ENCODE assay signal across 21 mouse cellular contexts in genomic region chr14:30874095-30874700, GRCm38 (mm10). TPM values are rescaled to one million over a fixed set of nuclear protein-coding genes. Genes with fewer than 3 reads are reported as not detected.
DNase-seq lines count a peak whose midpoint lies in the region; ATAC-seq and TF ChIP-seq lines count a peak whose summit lies in the region.
"Had no signal": no experiment of that assay in that cellular context is flagged by ENCODE, and none has a peak within 500 bp of the region (broad histone marks: within the 10 kb centered on the region; RNA-seq: fewer than 3 reads in every experiment).

No protein-coding gene starts in this region.

- no peaks in the 10 kb centered on the region for H3K9me3 ChIP-seq in embryonic facial prominence, embryonic 13.5 days
- H3K9me3 ChIP-seq in embryonic facial prominence, embryonic 10.5 days, result no peaks in the 10 kb centered on the region
- no peaks in the 10 kb centered on the region for H3K9me3 ChIP-seq in kidney, embryonic 14.5 days (ENCODE audit: control insufficient read depth, low read length)
- no peaks in the 10 kb centered on the region for H3K9me3 ChIP-seq in midbrain, embryonic 14.5 days (ENCODE audit: control insufficient read depth, low read length)
- no peaks in the 10 kb centered on the region for H3K9me3 ChIP-seq in midbrain, postnatal 0 days (ENCODE audit: low read length)
- no peaks in the 10 kb centered on the region for H3K9me3 ChIP-seq in stomach, embryonic 16.5 days (replicated peaks; ENCODE audit: control insufficient read depth, low read length)
- H3K9me3 ChIP-seq: heart, embryonic 15.5 days; hindbrain, embryonic 13.5 days; intestine, embryonic 15.5 days had no signal

- peak; percentile 2; the same call in 1 of the 2 replicates for ATAC-seq in embryonic facial prominence, embryonic 13.5 days (ENCODE audit: insufficient number of reproducible peaks, insufficient read depth, low FRiP score, low TSS enrichment, low read depth)
- no peak for ATAC-seq in kidney, embryonic 14.5 days (ENCODE audit: low FRiP score, low TSS enrichment)
- no peak for ATAC-seq in midbrain, embryonic 14.5 days (ENCODE audit: low FRiP score, low TSS enrichment)
- no peak for ATAC-seq in midbrain, postnatal 0 days (ENCODE audit: low FRiP score)
- no peak for ATAC-seq in stomach, embryonic 16.5 days (ENCODE audit: insufficient read depth, low FRiP score)
- ATAC-seq: forebrain, embryonic 16.5 days had no signal

- no peak overlapping the region for H3K9ac ChIP-seq in embryonic facial prominence, embryonic 13.5 days
- H3K9ac ChIP-seq in kidney, embryonic 14.5 days (ENCODE audit: low read depth, low read length), result 0 out of 2 replicates have a peak overlapping the region, but pooled peaks have one; percentile 7
- H3K9ac ChIP-seq in midbrain, embryonic 14.5 days (replicated peaks; ENCODE audit: low read length), result no peak overlapping the region
- no peak overlapping the region for H3K9ac ChIP-seq in midbrain, postnatal 0 days (replicated peaks; ENCODE audit: low read length, poor library complexity, severe bottlenecking)
- H3K9ac ChIP-seq in stomach, embryonic 16.5 days (ENCODE audit: low read length), result peak overlapping the region; percentile 13; the same call in 1 of the 2 replicates
- H3K9ac ChIP-seq: heart, embryonic 15.5 days; hindbrain, embryonic 13.5 days; intestine, embryonic 15.5 days; liver, embryonic 14.5 days had no signal

- H3K27me3 ChIP-seq in embryonic facial prominence, embryonic 13.5 days, result no peaks in the 10 kb centered on the region
- H3K27me3 ChIP-seq in embryonic facial prominence, embryonic 10.5 days (replicated peaks; ENCODE audit: low read depth, poor library complexity, severe bottlenecking), result no peaks in the 10 kb centered on the region
- H3K27me3 ChIP-seq in kidney, embryonic 14.5 days (ENCODE audit: control insufficient read depth, insufficient read depth, low read length), result no peaks in the 10 kb centered on the region
- no peaks in the 10 kb centered on the region for H3K27me3 ChIP-seq in midbrain, embryonic 14.5 days (ENCODE audit: control insufficient read depth, insufficient read depth, low read length)
- H3K27me3 ChIP-seq in midbrain, postnatal 0 days (ENCODE audit: insufficient read depth, low read length), result no peaks in the 10 kb centered on the region
- H3K27me3 ChIP-seq in stomach, embryonic 16.5 days (ENCODE audit: control insufficient read depth, insufficient read depth, low read length), result no peaks in the 10 kb centered on the region
- H3K27me3 ChIP-seq: heart, embryonic 15.5 days; hindbrain, embryonic 13.5 days; intestine, embryonic 15.5 days had no signal

- intact Hi-C loops in left cerebral cortex, postnatal 14 days (cut with DNase I), result no loop called here

- H3K4me3 ChIP-seq in embryonic facial prominence, embryonic 13.5 days, result no peak overlapping the region
- H3K4me3 ChIP-seq in embryonic facial prominence, embryonic 10.5 days, result no peak overlapping the region
- H3K4me3 ChIP-seq in kidney, embryonic 14.5 days (ENCODE audit: low read length), result no peak overlapping the region
- no peak overlapping the region for H3K4me3 ChIP-seq in midbrain, embryonic 14.5 days (replicated peaks; ENCODE audit: low read depth, low read length)
- H3K4me3 ChIP-seq in midbrain, postnatal 0 days (ENCODE audit: low read depth, low read length), result no peak overlapping the region
- no peak overlapping the region for H3K4me3 ChIP-seq in stomach, embryonic 16.5 days (replicated peaks; ENCODE audit: low read length)
- H3K4me3 ChIP-seq: erythroblast, embryonic 14.5 days; heart, embryonic 15.5 days; hindbrain, embryonic 13.5 days; intestine, embryonic 15.5 days; myocyte had no signal

- H3K36me3 ChIP-seq in embryonic facial prominence, embryonic 13.5 days, result peaks cover 62% of the 10 kb centered on the region
- H3K36me3 ChIP-seq in embryonic facial prominence, embryonic 10.5 days (replicated peaks), result peaks cover 69% of the 10 kb centered on the region
- peaks cover 24% of the 10 kb centered on the region for H3K36me3 ChIP-seq in kidney, embryonic 14.5 days (ENCODE audit: control insufficient read depth, insufficient read depth, low read length)
- peaks cover 44% of the 10 kb centered on the region for H3K36me3 ChIP-seq in midbrain, embryonic 14.5 days (ENCODE audit: control insufficient read depth, insufficient read depth, low read length)
- H3K36me3 ChIP-seq in midbrain, postnatal 0 days (ENCODE audit: insufficient read depth, low read length), result peaks cover 33% of the 10 kb centered on the region
- no peaks in the 10 kb centered on the region; the same call in 1 of the 2 replicates for H3K36me3 ChIP-seq in stomach, embryonic 16.5 days (ENCODE audit: control insufficient read depth, insufficient read depth, low read length)

- H3K27ac ChIP-seq in embryonic facial prominence, embryonic 13.5 days, result no peak overlapping the region
- no peak overlapping the region for H3K27ac ChIP-seq in embryonic facial prominence, embryonic 10.5 days (replicated peaks)
- no peak overlapping the region for H3K27ac ChIP-seq in kidney, embryonic 14.5 days (ENCODE audit: low read depth, low read length)
- no peak overlapping the region for H3K27ac ChIP-seq in midbrain, embryonic 14.5 days (replicated peaks; ENCODE audit: low read depth, low read length)
- no peak overlapping the region for H3K27ac ChIP-seq in midbrain, postnatal 0 days (ENCODE audit: low read depth, low read length)
- no peak overlapping the region for H3K27ac ChIP-seq in stomach, embryonic 16.5 days (ENCODE audit: low read length)
- H3K27ac ChIP-seq: heart, embryonic 15.5 days; hindbrain, embryonic 13.5 days; liver, embryonic 14.5 days had no signal

- WGBS in embryonic facial prominence, embryonic 13.5 days, result 85% methylated on average over 18 of the region's 18 CpGs
- WGBS in embryonic facial prominence, embryonic 10.5 days, result 87% methylated on average over 18 of the region's 18 CpGs
- WGBS in kidney, embryonic 14.5 days, result 80% methylated on average over 18 of the region's 18 CpGs
- 80% methylated on average over 18 of the region's 18 CpGs for WGBS in midbrain, embryonic 14.5 days
- WGBS in midbrain, postnatal 0 days, result 83% methylated on average over 16 of the region's 18 CpGs
- 80% methylated on average over 18 of the region's 18 CpGs for WGBS in stomach, embryonic 16.5 days

- H3K4me1 ChIP-seq in embryonic facial prominence, embryonic 13.5 days, result peaks cover 17% of the 10 kb centered on the region
- H3K4me1 ChIP-seq in embryonic facial prominence, embryonic 10.5 days, result peaks cover 31% of the 10 kb centered on the region
- H3K4me1 ChIP-seq in kidney, embryonic 14.5 days (ENCODE audit: control insufficient read depth, insufficient read depth, low read length), result peaks cover 26% of the 10 kb centered on the region
- no peaks in the 10 kb centered on the region for H3K4me1 ChIP-seq in midbrain, embryonic 14.5 days (ENCODE audit: control insufficient read depth, insufficient read depth, low read length)
- no peaks in the 10 kb centered on the region for H3K4me1 ChIP-seq in midbrain, postnatal 0 days (ENCODE audit: insufficient read depth, low read length)
- H3K4me1 ChIP-seq in stomach, embryonic 16.5 days (ENCODE audit: control insufficient read depth, insufficient read depth, low read length), result peaks cover 7% of the 10 kb centered on the region

- no peak for TF ChIP-seq CTCF in midbrain, postnatal 0 days (IDR thresholded peaks at IDR 0.05)

- no peak for DNase-seq in embryonic facial prominence, embryonic 10.5 days (ENCODE audit: low spot score)
- DNase-seq in kidney, adult 11 months, result no peak
- peak; percentile 13 for DNase-seq in midbrain, embryonic 14.5 days
- DNase-seq in midbrain, postnatal 0 days (ENCODE audit: low spot score), result no peak
- DNase-seq in left cerebral cortex, postnatal 14 days (ENCODE audit: low spot score in 2 of 2), result no peak
- DNase-seq: adrenal gland, postnatal 10 days; cerebellum, adult 9-11 months; gastrocnemius, postnatal 10 days; right cerebral cortex, adult 18-20 months had no signal

- H3K4me2 ChIP-seq in embryonic facial prominence, embryonic 13.5 days, result no peak overlapping the region
- no peak overlapping the region for H3K4me2 ChIP-seq in kidney, embryonic 14.5 days (replicated peaks; ENCODE audit: low read depth, low read length)
- no peak overlapping the region for H3K4me2 ChIP-seq in midbrain, embryonic 14.5 days (ENCODE audit: low read length)
- no peak overlapping the region for H3K4me2 ChIP-seq in midbrain, postnatal 0 days (ENCODE audit: low read depth, low read length, poor library complexity, severe bottlenecking)
- H3K4me2 ChIP-seq in stomach, embryonic 16.5 days (ENCODE audit: low read depth, low read length), result no peak overlapping the region
- H3K4me2 ChIP-seq: heart, embryonic 15.5 days; hindbrain, embryonic 13.5 days; intestine, embryonic 15.5 days; midbrain, embryonic 11.5 days had no signal

RNA-seq across cellular contexts. Expression of gene Mustn1, which starts 4.8 kb away (rescaled TPM):
- 2.3 and 2.4 TPM in 2 replicates for polyA plus RNA-seq in embryonic facial prominence, embryonic 13.5 days (2015; fragmentation: Nextera tagmentation; extraction: Ambion mirVana)
- polyA plus RNA-seq in embryonic facial prominence, embryonic 10.5 days (2016; fragmentation: Nextera tagmentation; extraction: Ambion mirVana), result 0.52 and 0.67 TPM in 2 replicates
- 2.7 TPM in 2 replicates for polyA plus RNA-seq in kidney, embryonic 14.5 days (2014; fragmentation: Nextera tagmentation; extraction: Ambion mirVana)
- polyA plus RNA-seq in midbrain, embryonic 14.5 days (2014; fragmentation: Nextera tagmentation; extraction: Ambion mirVana), result 0.18 and 0.34 TPM in 2 replicates
- 0.19 and 1.0 TPM in 2 replicates for total RNA-seq in midbrain, postnatal 0 days (2014; rRNA removed)
- polyA plus RNA-seq in midbrain, postnatal 0 days (2015; fragmentation: Nextera tagmentation; extraction: Ambion mirVana), result 1.0 and 2.0 TPM in 2 replicates
- 10.1 and 11.4 TPM in 2 replicates for polyA plus RNA-seq in stomach, embryonic 16.5 days (2015; fragmentation: Nextera tagmentation; extraction: Ambion mirVana)
- 1 to 10 TPM; 3.9 to 5.1 TPM for total RNA-seq in left cerebral cortex, postnatal 14 days (2021)

RNA-seq across cellular contexts. Expression of gene Itih4, which starts 12.1 kb away (rescaled TPM):
- polyA plus RNA-seq in embryonic facial prominence, embryonic 13.5 days (2015; fragmentation: Nextera tagmentation; extraction: Ambion mirVana), result 2.2 TPM in 1 of 2 replicates, not detected in the other
- polyA plus RNA-seq in embryonic facial prominence, embryonic 10.5 days (2016; fragmentation: Nextera tagmentation; extraction: Ambion mirVana), result not detected in 2 replicates
- polyA plus RNA-seq in kidney, embryonic 14.5 days (2014; fragmentation: Nextera tagmentation; extraction: Ambion mirVana), result 0.12 and 0.26 TPM in 2 replicates
- not detected in 2 replicates for polyA plus RNA-seq in midbrain, embryonic 14.5 days (2014; fragmentation: Nextera tagmentation; extraction: Ambion mirVana)
- not detected in 2 replicates for total RNA-seq in midbrain, postnatal 0 days (2014; rRNA removed)
- polyA plus RNA-seq in midbrain, postnatal 0 days (2015; fragmentation: Nextera tagmentation; extraction: Ambion mirVana), result not detected in 2 replicates
- polyA plus RNA-seq in stomach, embryonic 16.5 days (2015; fragmentation: Nextera tagmentation; extraction: Ambion mirVana), result 5.6 and 7.7 TPM in 2 replicates
- total RNA-seq in left cerebral cortex, postnatal 14 days (2021), result not detected
- total RNA-seq: layer of hippocampus, postnatal 14 days had no signal
- polyA plus RNA-seq: forebrain, embryonic 16.5 days; hindbrain, embryonic 13.5 days; midbrain, embryonic 11.5 days had no signal

RNA-seq across cellular contexts. Expression of gene Tmem110, which starts 48.8 kb away (rescaled TPM):
- polyA plus RNA-seq in embryonic facial prominence, embryonic 13.5 days (2015; fragmentation: Nextera tagmentation; extraction: Ambion mirVana), result 28.9 and 30.7 TPM in 2 replicates
- polyA plus RNA-seq in embryonic facial prominence, embryonic 10.5 days (2016; fragmentation: Nextera tagmentation; extraction: Ambion mirVana), result 29.5 and 30.2 TPM in 2 replicates
- polyA plus RNA-seq in kidney, embryonic 14.5 days (2014; fragmentation: Nextera tagmentation; extraction: Ambion mirVana), result 26.8 and 29.5 TPM in 2 replicates
- polyA plus RNA-seq in midbrain, embryonic 14.5 days (2014; fragmentation: Nextera tagmentation; extraction: Ambion mirVana), result 16.1 and 18.7 TPM in 2 replicates
- 15.0 and 16.9 TPM in 2 replicates for total RNA-seq in midbrain, postnatal 0 days (2014; rRNA removed)
- 14.3 and 14.5 TPM in 2 replicates for polyA plus RNA-seq in midbrain, postnatal 0 days (2015; fragmentation: Nextera tagmentation; extraction: Ambion mirVana)
- polyA plus RNA-seq in stomach, embryonic 16.5 days (2015; fragmentation: Nextera tagmentation; extraction: Ambion mirVana), result 22.6 and 26.4 TPM in 2 replicates
- total RNA-seq in left cerebral cortex, postnatal 14 days (2021), result 10 to 100 TPM; 21.0 to 22.1 TPM

RNA-seq across cellular contexts. Expression of gene Itih3, which starts 49.4 kb away (rescaled TPM):
- polyA plus RNA-seq in embryonic facial prominence, embryonic 13.5 days (2015; fragmentation: Nextera tagmentation; extraction: Ambion mirVana), result 5.5 TPM in 1 of 2 replicates, not detected in the other
- polyA plus RNA-seq in embryonic facial prominence, embryonic 10.5 days (2016; fragmentation: Nextera tagmentation; extraction: Ambion mirVana), result 0.36 TPM in 1 of 2 replicates, not detected in the other
- polyA plus RNA-seq in kidney, embryonic 14.5 days (2014; fragmentation: Nextera tagmentation; extraction: Ambion mirVana), result 0.30 TPM in 1 of 2 replicates, not detected in the other
- polyA plus RNA-seq in midbrain, embryonic 14.5 days (2014; fragmentation: Nextera tagmentation; extraction: Ambion mirVana), result 0.53 and 0.84 TPM in 2 replicates
- 4.5 and 5.3 TPM in 2 replicates for total RNA-seq in midbrain, postnatal 0 days (2014; rRNA removed)
- polyA plus RNA-seq in midbrain, postnatal 0 days (2015; fragmentation: Nextera tagmentation; extraction: Ambion mirVana), result 5.6 and 6.1 TPM in 2 replicates
- polyA plus RNA-seq in stomach, embryonic 16.5 days (2015; fragmentation: Nextera tagmentation; extraction: Ambion mirVana), result 15.6 and 15.7 TPM in 2 replicates
- total RNA-seq in left cerebral cortex, postnatal 14 days (2021), result 10 to 100 TPM in 1 of 2 experiments, 1 to 10 TPM in 1; 8.1 to 12.0 TPM

Comparison
In these comparisons a context has a peak if more than half of its experiments do, and no peak if none do; other contexts are left out.
1. H3K9ac ChIP-seq: peak in kidney, embryonic 14.5 days (single experiment) and stomach, embryonic 16.5 days (single experiment); none in embryonic facial prominence, embryonic 13.5 days (single experiment), midbrain, embryonic 14.5 days (single experiment) and midbrain, postnatal 0 days (single experiment).